Mouse (Mus musculus) Patski (cell line): ENCODE measurements at regions not wholly inside any gene's neighbourhood (a gene's known extent, or its start where the extent isn't known, plus 50 kb on each side); places are given as distances from the start of the nearest gene placed in this dataset.

Experiments
- ATAC-seq: fragments of 100-300 bp; one replicate; pipeline ENCODE4 v1.8.0; 2021
- CTCF ChIA-PET: fragments of 350-600 bp; sonication (Branson Sonifier 250); formaldehyde crosslinking; loops from one replicate; lab custom pipeline; 2022; ENCODE audit warnings: inconsistent platforms; lab: Charles Lee
- POLR2A ChIA-PET: fragments of 350-600 bp; sonication (Branson Sonifier 250); formaldehyde crosslinking; loops from one replicate; lab custom pipeline; 2022; ENCODE audit warnings: antibody characterized with exemption, inconsistent platforms; lab: Charles Lee
- DNase-seq: peaks from one replicate; pipeline ENCODE4 v3.0.0-alpha.2; 2011; ENCODE audit warnings: low read depth, low spot score
- H3K27me3 ChIP-seq: fragments of 371-371 bp; one replicate; pipeline ENCODE4 v1.5.1; 2021
- CTCF ChIP-seq: fragments of 100-300 bp; IDR thresholded peaks from one replicate; pipeline ENCODE4 v1.5.1; 2021
- in situ Hi-C: fragments of 300-500 bp; cut with MboI; formaldehyde crosslinking; loops from 3 replicates; pipeline ENCODE4 v1.11.1; 2018; ENCODE audit warnings: low pct_unique_long_range_greater_than_20kb, mixed read lengths

GRCm38 (mm10) chr5:39144225-39144624, 267.6 kb upstream of the Clnk start:
- no peak for TF ChIP-seq CTCF
- CTCF ChIA-PET: no interaction called here
- DNase-seq (no peak), ATAC-seq (peak; percentile 8)
- POLR2A ChIA-PET: no interaction called here
- in situ Hi-C loops: no loop called here
- no peaks in the 10 kb centered on the region for H3K27me3 ChIP-seq

- ChIA-PET POLR2A (no interaction called here), CTCF (no interaction called here)
- DNase-seq: no peak
- in situ Hi-C loops: no loop called here
- no peak for ATAC-seq
- no peak for TF ChIP-seq CTCF
- no peaks in the 10 kb centered on the region for H3K27me3 ChIP-seq
These were observed 267.0 kb upstream of the Clnk start for GRCm38 (mm10) chr5:39143648-39144047.

DNA sequence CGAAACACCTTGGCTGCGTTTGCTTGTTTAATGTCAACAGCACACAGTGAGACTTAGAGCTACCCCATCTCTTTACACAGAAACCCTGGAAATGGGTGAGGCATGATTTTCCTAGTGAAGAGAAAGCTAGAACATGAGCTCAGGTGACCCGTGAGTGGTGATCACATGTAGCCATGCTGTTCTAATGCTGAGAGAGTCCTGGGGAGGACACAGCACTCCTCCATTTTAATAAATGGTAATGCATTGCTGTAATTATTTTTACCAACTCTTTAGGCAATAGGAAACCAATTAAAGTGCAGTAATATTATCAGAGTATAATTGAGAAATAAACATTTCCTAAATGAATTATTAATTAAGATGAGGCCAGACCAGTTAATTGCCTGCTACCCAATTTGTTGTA, 261.8 kb upstream of the Clnk start:
- H3K27me3 ChIP-seq: no peaks in the 10 kb centered on the region
- TF ChIP-seq CTCF: no peak
- POLR2A ChIA-PET: no interaction called here
- CTCF ChIA-PET: no interaction called here
- in situ Hi-C loops: no loop called here
- ATAC-seq (no peak), DNase-seq (no peak)

- DNase-seq: no peak
- H3K27me3 ChIP-seq: no peaks in the 10 kb centered on the region
- in situ Hi-C loops: no loop called here
- no peak for ATAC-seq
- ChIA-PET POLR2A (no interaction called here), CTCF (interaction anchor here (2.2 kb wide), 1 partner anchor 13 kb away, joined by 7 read pairs; no protein-coding TSS in a partner anchor)
- no peak for TF ChIP-seq CTCF
These were observed 252.3 kb upstream of the Clnk start for GRCm38 (mm10) chr5:39128931-39129330.

GRCm38 (mm10) chr5:39126833-39127232, 250.2 kb upstream of the Clnk start:
- in situ Hi-C loops: no loop called here
- TF ChIP-seq CTCF: no peak
- ChIA-PET POLR2A (no interaction called here), CTCF (no interaction called here)
- ATAC-seq (no peak), DNase-seq (no peak)
- no peaks in the 10 kb centered on the region for H3K27me3 ChIP-seq

DNA sequence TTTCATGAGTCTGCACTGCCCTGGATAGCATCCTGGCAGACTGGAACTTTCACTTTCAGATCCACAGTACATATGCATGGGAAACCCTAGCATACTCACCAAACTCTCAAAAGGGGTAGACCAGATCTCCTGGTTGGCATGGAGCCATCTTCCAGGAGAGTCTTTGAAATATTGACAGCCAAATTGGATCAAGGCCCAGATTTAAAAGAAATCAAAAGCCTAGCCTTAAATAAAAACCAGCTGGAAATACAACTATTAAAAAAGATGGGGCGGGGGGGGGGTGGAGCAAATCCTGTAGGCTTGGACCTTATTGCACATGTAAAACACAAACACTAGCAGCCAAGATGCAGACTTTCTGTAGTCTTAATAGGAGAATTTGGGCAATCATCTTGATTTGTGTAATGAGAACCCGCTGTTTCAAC, 249.7 kb upstream of the Clnk start:
- DNase-seq: no peak
- ATAC-seq: no peak
- POLR2A ChIA-PET: no interaction called here
- H3K27me3 ChIP-seq: no peaks in the 10 kb centered on the region
- in situ Hi-C loops: no loop called here
- CTCF ChIA-PET: no interaction called here
- no peak for TF ChIP-seq CTCF

DNA sequence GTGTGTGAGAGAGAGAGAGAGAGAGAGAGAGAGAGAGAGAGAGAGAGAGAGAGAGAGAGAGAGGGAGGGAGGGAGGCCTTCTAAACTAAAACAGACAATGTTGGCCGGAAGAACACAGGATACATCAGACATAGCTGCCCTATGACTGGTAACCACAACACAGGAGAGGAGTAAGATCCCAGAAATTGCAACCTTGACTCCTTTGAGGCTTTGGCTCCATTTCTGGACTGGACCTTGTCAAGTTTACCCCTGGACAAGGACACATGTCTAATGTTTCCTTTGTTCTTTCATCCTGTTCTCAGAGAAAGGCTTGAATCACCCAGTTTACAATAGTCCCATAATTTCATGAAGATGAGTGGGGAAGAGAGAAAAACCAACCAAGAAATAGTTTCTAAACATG, 233.7 kb upstream of the Clnk start:
- no peaks in the 10 kb centered on the region for H3K27me3 ChIP-seq
- ATAC-seq (no peak), DNase-seq (no peak)
- in situ Hi-C loops: no loop called here
- TF ChIP-seq CTCF: no peak
- ChIA-PET POLR2A (no interaction called here), CTCF (no interaction called here)

DNA sequence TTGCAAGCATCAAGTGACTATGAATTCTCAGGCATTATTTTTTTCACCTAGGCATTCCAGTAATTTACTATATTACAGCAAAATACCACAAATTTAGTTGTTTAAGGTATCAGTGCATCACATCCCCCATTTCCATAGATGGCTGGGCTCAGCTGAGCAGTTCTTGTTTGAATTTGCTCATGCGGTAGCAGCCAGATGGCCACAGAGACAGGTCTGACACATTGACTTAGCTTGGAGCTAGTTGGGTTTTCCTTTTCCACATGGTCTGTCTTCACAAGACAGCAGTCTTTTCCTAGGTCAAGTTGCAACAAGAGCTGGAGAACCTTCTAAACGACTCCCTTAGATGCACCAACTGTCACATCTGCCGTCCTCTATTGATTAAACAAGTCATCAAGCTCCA, 232.9 kb upstream of the Clnk start:
- TF ChIP-seq CTCF: no peak
- ChIA-PET CTCF (no interaction called here), POLR2A (no interaction called here)
- DNase-seq: no peak
- in situ Hi-C loops: no loop called here
- ATAC-seq: no peak
- H3K27me3 ChIP-seq: no peaks in the 10 kb centered on the region

GRCm38 (mm10) chr5:39099113-39099512, 222.5 kb upstream of the Clnk start:
- no peak for TF ChIP-seq CTCF
- ATAC-seq (no peak), DNase-seq (no peak)
- in situ Hi-C loops: no loop called here
- ChIA-PET POLR2A (no interaction called here), CTCF (no interaction called here)
- no peaks in the 10 kb centered on the region for H3K27me3 ChIP-seq

DNA sequence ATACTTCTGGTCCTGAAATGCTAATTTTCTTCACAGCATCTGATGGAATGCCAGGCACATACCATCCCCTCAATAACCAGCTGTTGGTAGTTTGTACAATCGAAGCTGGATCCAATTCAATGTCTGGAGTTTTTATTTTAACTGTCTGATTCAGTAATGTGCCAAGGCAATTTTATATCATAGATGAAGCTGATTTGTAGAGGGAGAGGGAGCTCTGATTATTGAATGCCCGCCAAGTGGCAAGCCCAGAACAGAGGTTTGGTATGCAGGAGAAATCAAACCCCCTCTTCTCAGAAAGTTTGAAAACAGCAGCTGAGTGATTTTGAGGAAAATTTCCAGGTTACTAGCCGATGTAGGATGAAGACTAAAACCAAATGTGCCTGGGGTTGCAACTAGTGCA, 218.3 kb upstream of the Clnk start:
- ATAC-seq (no peak), DNase-seq (no peak)
- ChIA-PET POLR2A (no interaction called here), CTCF (interaction anchor here (0.9 kb wide), 1 partner anchor 13 kb away, joined by 4 read pairs; no protein-coding TSS in a partner anchor)
- no peak for TF ChIP-seq CTCF
- in situ Hi-C loops: no loop called here
- H3K27me3 ChIP-seq: no peaks in the 10 kb centered on the region

DNA sequence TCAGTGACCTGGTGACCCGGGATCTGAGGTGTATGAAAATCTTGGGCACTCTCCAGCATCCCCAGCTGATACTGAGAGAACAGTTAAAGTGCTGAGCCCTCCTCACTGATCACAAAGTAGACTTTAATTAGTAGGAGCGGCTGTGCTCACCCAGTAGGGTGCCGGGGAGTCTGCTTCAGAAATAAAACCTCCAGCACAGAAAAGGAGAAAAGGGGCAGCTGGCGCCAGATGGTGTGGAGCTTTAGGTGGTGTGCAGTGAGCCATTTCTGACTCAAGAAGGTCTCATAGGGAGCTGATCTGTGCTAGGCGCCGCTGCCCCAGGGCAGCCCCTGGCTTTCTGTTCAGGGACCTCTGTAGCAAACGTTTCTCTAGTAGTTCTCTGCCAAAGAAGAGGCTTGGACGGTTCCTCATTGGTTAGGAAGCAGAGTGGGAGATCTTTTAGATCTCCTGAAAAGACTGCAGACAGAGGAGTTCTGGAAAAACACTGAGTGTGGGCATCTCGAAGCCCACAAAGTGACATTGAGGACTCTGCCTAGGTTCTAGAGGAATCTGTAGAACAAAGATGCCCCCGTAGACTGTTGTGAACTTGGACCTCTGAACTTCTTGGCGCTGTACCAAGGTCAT, 200.1 kb upstream of the Clnk start:
- ChIA-PET POLR2A (no interaction called here), CTCF (no interaction called here)
- DNase-seq (no peak), ATAC-seq (peak; percentile 44)
- in situ Hi-C loops: no loop called here
- H3K27me3 ChIP-seq: peaks cover 4% of the 10 kb centered on the region
- TF ChIP-seq CTCF: no peak

GRCm38 (mm10) chr5:39069683-39070082, 193.1 kb upstream of the Clnk start:
- in situ Hi-C loops: no loop called here

More at GRCm38 (mm10) chr5:39069683-39070082, 193.1 kb upstream of the Clnk start:
- H3K27me3 ChIP-seq: peaks cover 4% of the 10 kb centered on the region
- ChIA-PET CTCF (no interaction called here), POLR2A (no interaction called here)
- DNase-seq: no peak
- no peak for TF ChIP-seq CTCF
- no peak for ATAC-seq
